Mouse (Mus musculus): ENCODE data around the gene Rab3il1.

- TF ChIP-seq CTCF (IDR thresholded peaks at IDR 0.05; ENCODE audit: low read depth, low read length), result no peak
- no peak for TF ChIP-seq POLR2A (IDR thresholded peaks at IDR 0.05; ENCODE audit: extremely low read depth, insufficient read depth, low read length)
These were observed 84.0 kb downstream of the Rab3il1 start for GRCm38 (mm10) chr19:10085454-10085853.
